In the genomic region with DNA sequence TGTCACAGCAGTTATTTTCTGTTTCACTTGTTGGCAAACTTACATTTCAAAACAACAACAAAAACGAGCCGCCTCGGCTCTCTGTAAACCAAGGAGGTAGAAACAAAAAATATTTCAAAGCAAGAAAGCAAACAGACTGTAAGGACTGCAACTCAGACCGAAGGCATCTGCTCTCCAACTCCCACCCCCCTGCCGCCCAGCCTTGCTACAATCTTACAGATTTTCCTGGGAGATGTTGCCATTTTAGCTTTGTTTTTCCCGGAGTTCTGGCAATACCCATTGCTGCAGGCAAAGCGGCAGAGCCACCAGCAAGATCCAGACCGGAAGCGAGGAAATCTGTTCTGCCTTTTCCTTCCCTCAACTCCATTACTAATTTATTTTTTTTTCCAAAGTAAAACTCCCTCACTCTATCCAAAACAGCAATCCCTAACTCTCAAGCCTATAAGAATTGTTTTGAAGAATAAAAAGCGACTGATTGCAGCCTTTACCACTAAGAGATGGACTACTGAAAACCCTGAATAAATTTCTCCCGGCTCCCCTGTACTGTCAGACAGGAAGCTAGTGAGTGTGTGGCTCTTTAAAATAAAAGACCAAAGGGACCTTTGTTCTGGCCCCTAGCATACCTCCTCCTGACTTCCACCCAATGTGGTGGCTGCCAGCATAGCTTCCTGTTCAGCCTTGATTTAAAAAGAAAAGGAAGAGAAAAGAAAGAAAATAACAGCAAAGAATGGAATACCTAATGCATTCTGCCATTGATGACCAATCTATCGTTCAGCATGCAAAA, we compare ENCODE assay signal across 8 mouse cellular contexts.
A peak's percentile ranks its signal among the peaks of the same experiment; 100 is the strongest.
DNase-seq lines count a peak whose midpoint lies in the region; ATAC-seq and TF ChIP-seq lines count a peak whose summit lies in the region.

No protein-coding gene starts in this region.

- intact Hi-C loops in left cerebral cortex, postnatal 14 days (cut with DNase I) = no loop called here

- H3K4me3 ChIP-seq in forebrain, embryonic 10.5 days = peak overlapping the region; percentile 26; the same call in 1 of the 2 replicates
- no peak overlapping the region for H3K4me3 ChIP-seq in hindbrain, embryonic 11.5 days (ENCODE audit: low read depth, low read length)
- H3K4me3 ChIP-seq in limb, embryonic 14.5 days (replicated peaks; ENCODE audit: low read length) = peak overlapping the region; percentile 22
- peak overlapping the region; percentile 24 for H3K4me3 ChIP-seq in stomach, embryonic 16.5 days (replicated peaks; ENCODE audit: low read length)

- H3K9me3 ChIP-seq in forebrain, embryonic 10.5 days = 0 out of 2 replicates have a peak, but pooled peaks cover 3% of the 10 kb centered on the region
- no peaks in the 10 kb centered on the region for H3K9me3 ChIP-seq in hindbrain, embryonic 11.5 days (ENCODE audit: control insufficient read depth, low read length)
- no peaks in the 10 kb centered on the region for H3K9me3 ChIP-seq in limb, embryonic 14.5 days (ENCODE audit: control insufficient read depth, low read length)
- no peaks in the 10 kb centered on the region for H3K9me3 ChIP-seq in stomach, embryonic 16.5 days (replicated peaks; ENCODE audit: control insufficient read depth, low read length)

- peak overlapping the region; percentile 15; the same call in 1 of the 2 replicates for H3K4me2 ChIP-seq in hindbrain, embryonic 11.5 days (replicated peaks; ENCODE audit: low read depth, low read length)
- peak overlapping the region; percentile 47 for H3K4me2 ChIP-seq in limb, embryonic 14.5 days (replicated peaks; ENCODE audit: low read depth, low read length, severe bottlenecking)
- H3K4me2 ChIP-seq in stomach, embryonic 16.5 days (ENCODE audit: low read depth, low read length) = peak overlapping the region; percentile 31

- H3K4me1 ChIP-seq in forebrain, embryonic 10.5 days = peaks cover 35% of the 10 kb centered on the region
- H3K4me1 ChIP-seq in hindbrain, embryonic 11.5 days (replicated peaks; ENCODE audit: control insufficient read depth, insufficient read depth, low read length) = no peaks in the 10 kb centered on the region
- H3K4me1 ChIP-seq in limb, embryonic 14.5 days (ENCODE audit: control insufficient read depth, insufficient read depth, low read length) = peaks cover 14% of the 10 kb centered on the region
- H3K4me1 ChIP-seq in stomach, embryonic 16.5 days (ENCODE audit: control insufficient read depth, insufficient read depth, low read length) = no peaks in the 10 kb centered on the region

- peak; percentile 22 to 40 for DNase-seq in left cerebral cortex, postnatal 14 days (ENCODE audit: low spot score in 2 of 2)
- DNase-seq in left cerebral cortex, adult 11 months (ENCODE audit: low spot score) = no peak
- no peak for DNase-seq in forebrain, embryonic 10.5 days (ENCODE audit: extremely low spot score, low spot score)
- peak; percentile 18 for DNase-seq in hindbrain, embryonic 11.5 days (ENCODE audit: low spot score)
- DNase-seq in limb, embryonic 14.5 days (ENCODE audit: low spot score) = no peak
- no peak for DNase-seq in retina, postnatal 1 day
- no peak for DNase-seq in adrenal gland, postnatal 4 days (ENCODE audit: low spot score in 2 of 2)

- no peak for ATAC-seq in hindbrain, embryonic 11.5 days (ENCODE audit: low FRiP score)
- no peak for ATAC-seq in limb, embryonic 14.5 days (ENCODE audit: low FRiP score, low read depth)
- ATAC-seq in stomach, embryonic 16.5 days (ENCODE audit: insufficient read depth, low FRiP score) = no peak

- H3K36me3 ChIP-seq in forebrain, embryonic 10.5 days (replicated peaks) = peaks cover 21% of the 10 kb centered on the region
- no peaks in the 10 kb centered on the region for H3K36me3 ChIP-seq in hindbrain, embryonic 11.5 days (ENCODE audit: control insufficient read depth, insufficient read depth, low read length)
- H3K36me3 ChIP-seq in limb, embryonic 14.5 days (ENCODE audit: control insufficient read depth, insufficient read depth, low read length) = no peaks in the 10 kb centered on the region
- H3K36me3 ChIP-seq in stomach, embryonic 16.5 days (ENCODE audit: control insufficient read depth, insufficient read depth, low read length) = no peaks in the 10 kb centered on the region

- H3K27me3 ChIP-seq in forebrain, embryonic 10.5 days (ENCODE audit: poor library complexity, severe bottlenecking) = no peaks in the 10 kb centered on the region
- H3K27me3 ChIP-seq in hindbrain, embryonic 11.5 days (ENCODE audit: control insufficient read depth, insufficient read depth, low read length) = no peaks in the 10 kb centered on the region
- H3K27me3 ChIP-seq in limb, embryonic 14.5 days (ENCODE audit: control insufficient read depth, insufficient read depth, low read length) = no peaks in the 10 kb centered on the region
- no peaks in the 10 kb centered on the region for H3K27me3 ChIP-seq in stomach, embryonic 16.5 days (ENCODE audit: control insufficient read depth, insufficient read depth, low read length)

- no peak overlapping the region for H3K9ac ChIP-seq in hindbrain, embryonic 11.5 days (ENCODE audit: low read depth, low read length)
- H3K9ac ChIP-seq in limb, embryonic 14.5 days (ENCODE audit: low read depth, low read length, severe bottlenecking) = peak overlapping the region; percentile 42; the same call in 1 of the 2 replicates
- peak overlapping the region; percentile 44 for H3K9ac ChIP-seq in stomach, embryonic 16.5 days (ENCODE audit: low read length)

- 45% methylated on average over 12 of the region's 12 CpGs for WGBS in forebrain, embryonic 10.5 days
- 49% methylated on average over 12 of the region's 12 CpGs for whole genome bisulfite sequencing in hindbrain, embryonic 11.5 days
- 25% methylated on average over 12 of the region's 12 CpGs for WGBS in limb, embryonic 14.5 days
- WGBS in stomach, embryonic 16.5 days = 60% methylated on average over 12 of the region's 12 CpGs

- H3K27ac ChIP-seq in forebrain, embryonic 10.5 days = peak overlapping the region; percentile 81
- 0 out of 2 replicates have a peak overlapping the region, but pooled peaks have one; percentile 56 for H3K27ac ChIP-seq in hindbrain, embryonic 11.5 days (ENCODE audit: low read depth, low read length)
- H3K27ac ChIP-seq in limb, embryonic 14.5 days (replicated peaks; ENCODE audit: low read depth, low read length) = peak overlapping the region; percentile 35; the same call in 1 of the 2 replicates
- 0 out of 2 replicates have a peak overlapping the region, but pooled peaks have one; percentile 24 for H3K27ac ChIP-seq in stomach, embryonic 16.5 days (ENCODE audit: low read length)

- no peak for TF ChIP-seq POLR2A in limb, embryonic 14.5 days (IDR thresholded peaks at IDR 0.05; ENCODE audit: borderline replicate concordance, extremely low read depth, insufficient read depth, insufficient read length)

Comparison
In these comparisons a context has a peak if more than half of its experiments do, and no peak if none do; other contexts are left out.
1. DNase-seq: peak in left cerebral cortex, postnatal 14 days (2 of 2) and hindbrain, embryonic 11.5 days (single experiment); none in left cerebral cortex, adult 11 months (single experiment), forebrain, embryonic 10.5 days (single experiment), limb, embryonic 14.5 days (single experiment), retina, postnatal 1 day (single experiment) and adrenal gland, postnatal 4 days (0 of 2).
2. H3K27ac ChIP-seq: peak in every context shown above with its lines; median percentile 81 in forebrain, embryonic 10.5 days; 56 in hindbrain, embryonic 11.5 days; 35 in limb, embryonic 14.5 days; 24 in stomach, embryonic 16.5 days.
3. Peak in every context shown above with its lines, with median percentiles within 50 percentile points of each other: H3K4me2 ChIP-seq.